Mouse (Mus musculus): ENCODE results near the gene Tcf25.

Gene Tcf25

DNA sequence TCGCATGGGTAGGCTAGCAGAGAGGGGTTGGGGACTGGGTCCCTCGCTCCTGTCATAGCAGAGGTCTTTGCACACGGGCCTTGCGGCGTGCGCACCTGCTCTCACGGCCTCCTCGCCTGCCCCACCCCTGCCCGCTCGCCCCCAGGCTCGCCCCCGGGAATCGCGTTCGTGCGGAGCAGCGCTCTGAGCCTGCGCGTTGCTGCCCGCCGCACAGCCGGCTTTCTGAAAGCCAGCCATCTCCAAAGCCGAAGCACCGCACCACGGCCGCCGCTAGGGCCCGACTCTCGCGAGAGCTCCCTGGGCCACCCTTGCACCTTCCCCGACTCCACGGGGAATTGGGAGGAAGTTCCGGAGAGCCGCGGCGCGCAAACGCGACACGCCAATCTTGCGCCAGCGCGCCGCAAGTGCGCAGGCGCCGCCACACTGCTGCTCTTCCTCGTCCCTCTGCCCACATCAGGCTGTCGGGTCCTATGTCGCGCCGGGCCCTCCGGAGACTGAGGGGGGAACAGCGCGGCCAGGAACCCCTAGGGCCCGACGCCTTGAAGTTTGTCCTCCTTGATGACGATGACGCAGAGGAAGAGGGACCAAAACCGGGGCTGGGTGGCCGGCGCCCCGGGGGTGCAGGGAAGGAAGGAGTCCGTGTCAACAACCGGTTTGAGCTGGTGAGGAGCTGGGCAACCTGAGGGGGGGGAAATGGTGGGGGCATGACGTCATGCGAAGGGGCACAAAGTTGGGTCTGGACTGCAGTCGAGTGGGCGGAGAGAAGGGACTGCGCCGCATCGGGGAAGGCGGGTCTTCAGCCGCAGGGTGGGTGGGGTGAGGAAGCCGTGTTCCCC lies at the start of gene Tcf25:
Tcf25 (plus strand) TSS at position 351 of the 836 bp plus-strand sequence.
- no peak for DNase-seq (ENCODE audit: extremely low read depth, low read depth, low spot score)

DNA sequence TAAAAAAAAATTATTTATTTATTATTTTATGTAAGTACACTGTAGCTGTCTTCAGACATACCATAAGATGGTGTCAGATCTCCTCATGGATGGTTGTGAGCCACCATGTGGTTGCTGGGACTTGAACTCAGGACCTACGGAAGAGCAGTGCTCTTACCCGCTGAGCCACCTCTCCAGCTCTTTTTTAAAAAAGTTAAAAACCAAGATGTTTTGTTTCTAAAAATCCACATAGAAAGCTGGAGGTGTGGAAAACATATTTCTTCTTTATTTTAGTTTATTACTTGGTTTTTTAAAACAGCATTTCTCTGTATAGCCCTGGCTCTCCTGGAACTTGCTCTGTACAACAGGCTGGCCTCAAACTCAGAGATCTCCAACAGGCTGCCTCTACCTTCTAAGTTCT lies 45.0 kb upstream of the Tcf25 start:
- DNase-seq (ENCODE audit: extremely low read depth, low read depth, low spot score), result no peak

DNA sequence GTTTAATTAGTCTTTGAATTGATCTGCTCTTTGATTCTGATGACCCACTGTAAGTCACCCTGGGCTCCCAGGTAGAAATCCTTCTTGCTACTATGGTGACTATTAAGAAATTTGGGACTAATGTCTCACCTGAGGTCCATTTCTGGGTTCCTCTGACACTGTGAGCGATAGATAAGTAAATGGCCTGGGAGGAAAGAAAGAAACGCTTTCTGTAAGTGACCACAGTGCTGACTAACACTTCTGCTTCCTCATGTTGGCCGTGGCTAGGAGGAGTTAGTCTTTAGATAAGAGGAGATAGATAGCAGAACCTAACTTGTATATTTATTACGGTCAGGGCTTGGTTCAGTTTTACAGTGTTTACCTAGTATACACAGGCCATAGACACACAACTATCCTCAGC lies 44.2 kb upstream of the Tcf25 start:
- no peak for DNase-seq (ENCODE audit: extremely low read depth, low read depth, low spot score)

DNA sequence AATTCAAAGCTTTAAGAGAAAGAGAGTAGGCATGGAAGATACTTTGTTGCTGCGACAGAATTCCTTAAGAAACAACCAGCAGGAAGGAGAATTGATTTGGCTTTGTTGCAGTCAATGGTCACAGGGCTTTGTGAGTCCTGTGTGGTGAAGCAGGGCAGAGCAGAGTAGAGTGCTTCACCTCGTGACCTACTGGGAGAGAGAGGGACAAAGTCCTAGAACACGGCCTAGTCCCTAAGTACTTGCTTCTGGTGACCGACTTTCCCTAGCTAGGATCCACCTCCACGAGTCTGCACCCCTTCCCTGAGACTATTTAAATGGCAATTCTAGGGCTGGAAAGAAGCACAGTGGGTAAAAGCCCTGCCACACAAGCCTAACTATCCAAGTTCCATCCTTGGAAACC lies 43.6 kb upstream of the Tcf25 start:
- no peak for DNase-seq (ENCODE audit: extremely low read depth, low read depth, low spot score)

DNA sequence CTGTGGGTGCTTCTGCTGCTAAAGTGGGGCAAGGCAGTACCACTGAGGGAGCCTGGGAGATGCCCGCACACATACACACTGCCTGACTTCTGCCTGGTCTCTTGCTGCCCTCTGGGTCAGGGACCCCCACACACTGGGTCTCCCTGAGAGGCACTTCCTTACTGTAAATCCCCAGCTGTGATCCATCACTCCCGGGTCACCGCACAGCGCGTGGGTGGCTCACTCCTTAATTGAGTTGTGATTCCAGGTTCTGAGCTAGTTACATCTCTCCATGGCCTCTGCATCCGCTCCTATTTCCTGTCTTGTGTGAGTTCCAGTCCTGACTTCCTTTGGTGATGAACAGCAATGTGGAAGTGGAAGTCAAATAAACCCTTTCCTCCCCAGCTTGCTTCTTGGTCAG lies 42.9 kb upstream of the Tcf25 start:
- DNase-seq (ENCODE audit: extremely low read depth, low read depth, low spot score), result no peak

DNA sequence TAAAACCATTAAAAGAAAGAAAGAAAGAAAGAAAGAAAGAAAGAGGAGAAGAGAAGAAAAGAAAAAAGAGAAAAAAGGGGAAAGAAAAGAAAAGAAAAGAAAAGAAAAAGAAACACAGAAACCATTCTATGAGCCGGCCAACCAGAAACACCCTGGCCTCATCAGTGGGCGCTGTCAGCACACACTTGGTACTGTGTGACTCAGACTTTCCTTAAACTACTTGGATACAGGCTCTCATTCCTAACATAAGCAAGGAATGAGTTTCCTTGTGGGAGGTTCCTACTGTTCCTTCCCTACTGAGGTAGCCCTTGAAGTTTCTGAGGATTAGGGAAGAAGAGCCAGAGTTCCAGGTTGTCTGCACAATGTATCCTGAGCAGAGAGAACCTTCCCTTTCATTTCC lies 42.3 kb upstream of the Tcf25 start:
- no peak for DNase-seq (ENCODE audit: extremely low read depth, low read depth, low spot score)

DNA sequence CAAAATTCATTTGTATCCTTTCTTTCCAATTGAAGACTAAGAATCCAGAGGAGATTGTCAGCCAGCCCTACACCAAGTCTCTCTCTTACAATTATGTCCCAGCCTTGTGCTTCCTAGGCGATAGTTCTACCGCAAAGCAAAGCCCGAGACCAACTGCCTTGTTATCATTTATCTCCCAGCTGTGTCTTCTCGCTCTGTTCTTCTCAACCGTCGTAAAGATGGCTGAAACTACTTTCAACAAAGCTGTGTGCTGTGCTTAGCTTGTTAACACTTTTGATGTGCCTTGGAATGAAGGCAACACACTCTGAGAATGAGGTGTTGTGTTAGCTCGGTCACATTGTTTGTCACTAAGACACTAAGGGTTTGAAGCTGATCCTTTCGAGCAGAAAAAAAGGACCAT lies 41.7 kb upstream of the Tcf25 start:
- DNase-seq (ENCODE audit: extremely low read depth, low read depth, low spot score), result no peak

DNA sequence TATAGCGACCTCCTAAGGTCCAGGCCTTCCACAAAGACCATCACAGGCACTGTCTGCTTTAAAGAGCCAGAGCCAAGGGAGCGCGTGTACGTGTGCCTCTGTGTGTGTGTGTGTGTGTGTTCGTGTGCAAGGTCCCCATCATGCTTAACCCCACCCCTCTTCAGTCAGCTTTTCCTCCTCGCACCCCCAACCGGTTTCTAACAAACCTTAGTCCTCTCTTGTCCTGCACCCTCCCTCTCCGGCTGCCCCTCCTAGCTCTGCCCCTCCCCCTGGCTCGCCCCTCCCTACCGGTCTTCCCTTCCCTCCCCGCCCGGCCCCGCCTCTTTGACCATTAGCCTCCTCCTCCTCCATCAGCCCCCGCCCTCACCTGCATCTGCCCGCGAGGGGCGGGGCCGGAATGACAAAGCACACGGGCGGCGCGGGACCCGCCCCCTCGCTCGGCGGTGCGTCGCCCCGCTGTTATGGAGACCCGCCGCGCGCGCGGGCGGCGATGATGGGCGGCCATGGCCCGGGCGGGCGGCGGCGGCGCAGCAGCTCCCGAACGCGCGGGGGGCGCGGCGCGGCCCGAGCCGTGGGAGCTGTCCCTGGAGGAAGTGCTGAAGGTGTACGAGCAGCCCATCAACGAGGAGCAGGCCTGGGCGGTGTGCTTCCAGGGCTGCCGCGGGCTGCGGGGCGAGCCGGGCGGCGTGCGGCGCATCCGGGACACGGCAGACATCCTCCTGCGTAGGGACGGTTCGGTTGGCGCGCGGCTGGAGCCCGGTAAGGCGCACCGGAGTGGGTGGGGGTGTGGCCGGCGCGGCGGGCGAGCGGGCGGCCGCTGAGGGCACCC lies 41.1 kb upstream of the Tcf25 start, which contains the start of gene Spire2:
Spire2 (plus strand) TSS at position 452 of the 829 bp plus-strand sequence.
- no peak for DNase-seq (ENCODE audit: extremely low read depth, low read depth, low spot score)

DNA sequence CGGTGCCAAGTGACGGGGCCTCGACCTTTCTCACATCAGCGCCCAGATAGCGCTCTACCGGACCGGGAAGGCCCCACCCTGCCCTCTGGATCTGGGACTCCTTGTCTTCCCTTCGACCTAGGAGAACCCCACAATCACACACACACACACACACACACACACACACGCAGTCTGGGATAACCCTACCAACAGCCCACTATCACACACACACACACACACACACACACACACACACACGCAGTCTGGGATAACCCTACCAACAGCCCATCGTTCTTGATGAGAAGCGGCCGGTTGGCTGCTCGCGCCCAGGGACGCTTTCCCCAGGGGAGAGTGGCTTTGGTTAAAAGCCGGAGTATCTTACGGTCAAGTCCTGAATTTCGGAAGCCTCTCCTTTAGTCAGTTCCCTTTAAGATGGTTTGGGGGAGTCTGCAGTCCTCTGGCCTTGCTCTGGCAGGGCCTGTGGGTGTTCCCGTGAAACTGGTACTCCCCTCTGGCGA lies 40.4 kb upstream of the Tcf25 start:
- DNase-seq (ENCODE audit: extremely low read depth, low read depth, low spot score), result no peak

DNA sequence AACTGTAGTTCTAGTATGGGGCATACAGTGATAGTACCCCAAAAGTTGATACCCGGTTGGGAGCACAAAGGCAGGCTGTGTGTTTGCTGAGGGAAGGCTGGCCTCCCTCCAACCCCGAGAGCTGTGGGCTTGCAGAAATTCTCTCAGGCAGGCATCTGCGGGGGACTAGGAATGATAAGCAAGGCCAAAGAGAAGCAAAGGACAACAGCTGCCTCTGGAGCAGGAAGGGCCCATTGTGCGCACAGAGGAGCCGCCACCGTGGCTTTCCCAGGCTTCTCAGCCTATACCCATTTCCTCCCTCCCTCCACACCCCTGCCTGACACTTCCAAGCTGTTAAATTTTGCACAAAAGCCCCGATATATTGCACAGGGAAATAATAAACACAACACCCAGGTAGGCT lies 39.7 kb upstream of the Tcf25 start:
- DNase-seq (ENCODE audit: extremely low read depth, low read depth, low spot score), result no peak

DNA sequence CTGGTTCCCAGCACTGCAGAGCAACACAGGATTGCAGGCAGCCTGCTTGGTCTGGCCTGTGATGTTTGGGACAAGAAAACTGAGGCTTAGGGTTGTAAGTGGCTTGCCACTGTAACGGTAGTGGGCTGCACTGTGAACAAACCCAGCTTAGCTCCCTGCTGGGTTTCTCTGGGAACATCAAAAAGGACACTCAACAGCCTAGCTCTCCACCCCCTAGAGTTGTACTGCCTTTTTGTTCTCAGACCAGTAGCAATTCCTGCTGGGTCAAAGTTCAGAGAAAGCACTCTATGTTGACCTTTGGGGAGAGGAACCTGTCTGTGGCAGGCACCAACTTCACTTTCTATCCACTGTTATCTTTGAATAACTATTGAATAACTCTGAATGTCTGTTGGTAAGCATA lies 39.1 kb upstream of the Tcf25 start:
- DNase-seq (ENCODE audit: extremely low read depth, low read depth, low spot score), result no peak

DNA sequence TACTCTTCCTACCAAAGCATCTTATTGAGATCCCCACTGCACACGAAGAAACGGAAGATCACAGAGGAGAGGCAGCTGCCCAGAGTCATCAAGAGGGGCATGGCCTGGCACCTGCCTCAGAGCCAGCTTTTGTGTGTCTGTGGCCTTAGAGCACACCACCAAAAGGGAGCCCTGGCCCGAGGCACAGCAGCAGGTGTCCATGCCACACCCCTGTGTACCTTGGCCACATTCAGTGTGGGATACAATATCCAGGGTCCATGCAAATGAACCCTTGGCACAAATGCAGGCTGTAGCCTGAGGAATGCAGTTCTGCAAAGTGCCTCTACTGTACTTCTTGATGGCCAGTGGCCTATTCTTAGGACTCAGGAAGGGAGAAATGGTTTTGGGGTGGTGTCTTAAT lies 36.1 kb upstream of the Tcf25 start:
- DNase-seq (ENCODE audit: extremely low read depth, low read depth, low spot score), result no peak

DNA sequence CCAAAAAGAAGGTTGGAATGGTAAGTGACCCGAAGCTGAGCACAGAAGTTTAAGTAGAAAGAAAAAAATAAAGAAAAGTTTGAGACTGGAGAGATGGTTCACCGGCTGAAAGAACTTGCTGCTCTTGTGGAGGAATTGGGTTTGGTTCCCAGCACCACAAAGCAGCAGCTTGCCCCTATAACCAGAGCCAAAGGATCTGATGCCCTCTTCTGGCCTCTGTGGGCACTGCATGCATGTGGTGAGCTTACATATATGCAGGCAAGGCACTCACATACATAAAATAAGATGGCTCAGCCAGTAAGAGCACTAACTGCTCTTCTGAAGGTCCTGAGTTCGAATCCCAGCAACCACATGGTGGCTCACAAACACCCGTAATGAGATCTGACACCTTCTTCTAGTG lies 33.5 kb upstream of the Tcf25 start:
- DNase-seq (ENCODE audit: extremely low read depth, low read depth, low spot score), result no peak

DNA sequence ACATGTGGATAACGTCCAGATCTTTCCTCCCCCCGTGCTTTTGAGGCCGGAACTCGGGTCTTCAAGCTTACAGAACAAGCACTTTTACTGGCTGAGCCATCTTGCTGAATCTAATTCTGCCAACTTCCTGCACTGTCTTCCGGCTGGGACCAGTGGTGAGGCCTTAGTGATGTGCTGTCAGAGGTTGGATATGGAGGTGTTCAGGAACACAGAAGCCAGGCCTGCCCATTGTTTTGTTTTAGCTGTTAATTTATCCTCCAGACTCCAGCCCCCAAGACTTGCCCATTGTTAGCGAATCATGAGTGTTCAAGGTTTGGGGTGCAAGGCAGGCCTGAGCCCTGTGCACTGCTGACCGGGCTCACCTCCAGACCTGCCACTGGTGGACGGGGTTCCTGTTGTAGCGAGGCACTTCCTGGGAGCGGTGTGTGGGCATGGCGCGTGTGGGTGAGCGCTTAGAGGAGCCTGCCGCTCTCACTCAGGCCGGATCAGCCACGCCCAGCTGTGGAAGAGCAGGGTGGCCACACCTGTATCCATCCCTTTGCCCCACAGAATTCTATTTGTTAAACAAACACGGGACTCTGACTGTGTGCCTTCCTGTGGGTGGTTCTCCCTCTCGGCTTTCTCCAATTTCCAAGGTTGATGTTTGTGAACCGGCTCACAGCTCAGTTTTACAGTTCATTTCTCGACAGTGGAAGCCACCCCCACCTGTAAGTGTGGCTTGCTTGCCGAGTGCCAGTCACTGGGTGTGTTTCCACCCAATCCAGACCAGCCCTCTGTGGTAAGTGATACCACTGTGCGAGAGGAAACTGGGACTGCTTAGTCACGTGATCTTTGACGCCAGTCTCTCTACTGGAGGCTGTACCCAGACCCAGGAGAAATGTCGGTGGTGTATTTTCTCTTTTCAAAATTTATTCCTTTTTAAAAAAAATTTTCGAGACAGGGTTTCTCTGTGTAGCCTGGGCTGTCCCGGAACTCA lies 32.2 kb upstream of the Tcf25 start:
- DNase-seq (ENCODE audit: extremely low read depth, low read depth, low spot score), result no peak

DNA sequence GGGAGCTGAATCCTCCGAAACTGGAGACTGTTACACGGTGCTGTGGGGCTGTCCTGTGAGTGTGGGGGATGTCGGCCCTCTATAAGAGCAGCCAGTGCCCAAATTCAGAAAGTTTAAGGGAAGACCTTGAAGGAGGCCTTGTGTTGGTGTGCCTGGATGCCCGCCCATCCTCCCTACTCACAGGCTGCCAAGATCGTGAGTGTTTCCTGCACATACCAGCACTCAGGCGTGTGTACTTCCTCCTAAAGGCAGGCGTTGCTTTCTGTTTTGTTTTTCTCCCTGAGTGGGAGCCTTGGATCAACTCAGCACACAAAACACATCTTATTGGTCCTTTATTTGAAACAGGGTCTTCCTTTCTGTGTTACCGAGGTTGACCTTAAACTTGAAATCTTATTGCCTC lies 31.3 kb upstream of the Tcf25 start:
- DNase-seq (ENCODE audit: extremely low read depth, low read depth, low spot score), result no peak

DNA sequence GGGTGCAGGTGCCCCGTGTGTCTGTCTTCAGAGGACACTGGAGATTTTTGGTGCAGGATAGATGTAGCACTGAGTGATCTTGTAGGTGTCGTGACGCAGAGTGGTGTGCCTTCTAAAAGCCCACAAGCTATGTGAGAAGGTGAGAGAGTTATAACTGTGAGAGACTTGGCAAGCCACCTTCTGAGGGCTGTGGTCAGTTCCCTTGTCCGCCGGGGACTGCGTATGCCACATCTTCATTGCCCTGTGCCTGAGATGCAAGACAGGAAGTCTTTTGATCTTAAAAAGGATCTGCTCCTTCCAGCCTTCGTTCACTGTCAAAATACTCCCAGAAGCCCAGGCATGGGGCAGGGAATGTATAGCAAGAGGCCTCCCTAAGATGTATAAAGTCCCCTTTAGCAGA lies 30.6 kb upstream of the Tcf25 start:
- no peak for DNase-seq (ENCODE audit: extremely low read depth, low read depth, low spot score)

DNA sequence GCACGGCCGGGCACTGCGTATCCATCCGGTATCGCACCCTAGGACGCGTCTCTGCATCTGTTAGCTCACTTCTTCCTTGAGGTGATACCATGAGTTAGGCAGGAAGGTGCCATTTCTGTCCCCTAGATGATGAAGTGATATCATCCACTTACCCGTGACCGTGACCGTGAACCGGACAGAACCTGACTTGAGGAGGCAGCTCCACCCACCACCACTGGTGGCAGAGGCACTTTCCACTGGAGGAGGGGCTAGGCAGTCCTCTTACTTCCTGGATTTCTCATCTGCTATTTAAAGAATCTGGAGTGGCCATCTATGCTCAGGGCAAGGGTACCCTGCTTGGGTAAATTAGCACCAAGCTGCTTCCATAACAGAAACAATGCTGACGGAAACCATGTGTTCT lies 30.1 kb upstream of the Tcf25 start:
- no peak for DNase-seq (ENCODE audit: extremely low read depth, low read depth, low spot score)

DNA sequence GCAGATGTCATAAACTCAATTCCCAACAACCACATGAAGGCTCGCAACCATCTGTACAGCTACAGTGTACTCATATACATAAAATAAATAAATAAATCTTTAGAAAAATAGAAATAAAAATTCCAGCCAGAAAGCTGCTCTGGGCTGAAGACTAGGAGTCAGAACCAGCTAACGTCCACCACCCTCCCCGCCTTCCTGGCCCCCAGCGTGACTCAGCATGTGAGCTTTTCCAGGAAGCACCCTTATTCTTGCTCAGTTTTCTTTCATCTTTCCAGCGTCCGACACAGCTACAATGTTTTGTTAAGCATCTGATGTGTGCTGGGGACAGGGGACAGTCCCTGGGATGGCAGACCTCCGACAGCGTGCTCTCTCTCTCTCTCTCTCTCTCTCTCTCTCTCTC lies 28.4 kb upstream of the Tcf25 start:
- DNase-seq (ENCODE audit: extremely low read depth, low read depth, low spot score), result no peak

DNA sequence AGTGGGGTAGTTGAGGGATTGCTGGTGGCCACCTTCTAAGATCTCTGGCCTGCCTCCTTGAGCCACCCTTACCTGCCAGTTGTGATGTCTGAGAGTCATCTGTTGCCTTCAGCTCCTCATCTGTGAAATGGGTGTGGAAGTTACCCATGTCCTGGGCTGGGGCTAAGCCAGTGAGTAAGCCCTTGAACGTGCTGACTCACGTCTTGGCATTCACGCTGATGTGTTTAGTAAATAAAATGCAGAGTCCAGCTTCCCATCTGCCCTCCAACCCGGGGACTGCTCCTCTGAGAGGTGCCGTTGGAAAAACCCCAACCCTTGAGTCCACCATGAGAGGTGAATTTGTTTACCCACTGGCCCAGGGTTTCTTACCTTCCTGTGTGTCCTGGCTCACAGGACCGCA lies 27.7 kb upstream of the Tcf25 start:
- DNase-seq (ENCODE audit: extremely low read depth, low read depth, low spot score), result no peak

DNA sequence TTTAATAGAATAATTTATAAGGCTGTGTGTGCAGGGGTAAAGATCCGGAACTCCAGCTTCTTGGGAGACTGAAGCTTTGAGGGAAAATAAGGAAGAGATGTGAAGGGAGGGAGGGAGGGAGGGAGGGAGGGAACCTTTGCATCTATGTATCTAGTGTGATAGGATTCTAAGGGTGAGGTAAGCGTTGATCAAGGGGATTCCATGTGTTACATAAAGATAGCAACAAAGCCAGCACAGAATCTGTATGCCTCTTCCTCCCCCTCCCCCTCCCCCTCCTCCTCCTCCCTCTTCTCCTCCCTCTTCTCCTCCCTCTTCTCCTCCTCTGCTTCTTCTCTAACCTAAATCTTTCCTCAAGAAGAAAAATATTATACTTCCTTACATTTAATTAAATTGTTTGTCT lies 26.3 kb upstream of the Tcf25 start:
- no peak for DNase-seq (ENCODE audit: extremely low read depth, low read depth, low spot score)
